ENCODE assay signal across 15 mouse cellular contexts in the genomic region with DNA sequence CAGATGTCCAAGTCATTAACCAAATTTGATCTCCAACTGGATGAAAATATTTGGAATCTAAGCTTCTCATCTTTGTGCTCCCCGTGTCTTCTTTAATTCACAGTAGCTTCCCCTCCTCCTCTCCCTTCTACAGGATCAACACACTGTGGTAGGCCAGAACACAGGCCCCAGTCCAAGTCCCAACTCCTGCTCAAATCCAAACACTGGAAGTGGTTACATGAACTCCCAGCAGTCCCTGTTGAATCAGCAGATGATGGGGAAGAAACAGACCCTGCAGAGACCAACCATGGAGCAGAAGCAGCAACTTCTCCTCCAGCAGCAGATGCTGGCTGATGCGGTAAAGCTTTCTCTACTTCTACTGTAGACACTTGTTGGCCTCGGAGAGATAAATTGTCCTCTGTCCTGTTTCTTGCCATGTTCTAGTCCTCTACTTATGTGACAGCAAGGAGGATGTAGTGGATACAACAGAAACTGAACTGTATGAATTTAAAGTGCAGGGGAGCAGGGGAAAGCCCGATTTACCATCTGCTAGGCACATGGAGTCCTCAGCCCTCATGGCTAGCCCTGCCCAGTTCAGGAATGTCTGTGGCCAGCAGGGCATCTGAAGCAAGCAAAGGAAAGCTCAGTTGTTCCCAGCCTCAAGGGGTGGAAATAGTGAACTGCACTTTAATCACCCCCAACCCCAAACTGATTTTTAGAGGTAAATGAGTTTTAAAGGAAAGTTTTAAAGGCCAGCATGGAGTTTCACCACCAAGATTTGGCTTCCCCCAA. TPM values are rescaled to one million over a fixed set of nuclear protein-coding genes. Genes with fewer than 3 reads are reported as not detected.
A peak's percentile ranks its signal among the peaks of the same experiment; 100 is the strongest.
DNase-seq lines count a peak whose midpoint lies in the region; ATAC-seq and TF ChIP-seq lines count a peak whose summit lies in the region.
"Had no signal": no experiment of that assay in that cellular context is flagged by ENCODE, and none has a peak within 500 bp of the region (broad histone marks: within the 10 kb centered on the region; RNA-seq: fewer than 3 reads in every experiment).

No protein-coding gene starts in this region.

- no peak overlapping the region for H3K4me3 ChIP-seq in neural tube, embryonic 13.5 days
- no peak overlapping the region for H3K4me3 ChIP-seq in embryonic facial prominence, embryonic 15.5 days (replicated peaks)
- H3K4me3 ChIP-seq in stomach, postnatal 0 days (ENCODE audit: low read depth, low read length): no peak overlapping the region
- H3K4me3 ChIP-seq: heart, embryonic 12.5 days; liver, embryonic 13.5 days had no signal

- TF ChIP-seq CTCF in stomach, postnatal 0 days (IDR thresholded peaks at IDR 0.05; ENCODE audit: low read depth): no peak; the same call in 1 of the 2 replicates

- peaks cover 21% of the 10 kb centered on the region for H3K4me1 ChIP-seq in neural tube, embryonic 13.5 days (replicated peaks)
- no peaks in the 10 kb centered on the region for H3K4me1 ChIP-seq in embryonic facial prominence, embryonic 15.5 days
- no peaks in the 10 kb centered on the region for H3K4me1 ChIP-seq in stomach, postnatal 0 days (replicated peaks; ENCODE audit: control insufficient read depth, insufficient read depth)
- H3K4me1 ChIP-seq: liver, embryonic 13.5 days had no signal

- 80% methylated on average over 4 of the region's 4 CpGs for WGBS in neural tube, embryonic 13.5 days
- WGBS in embryonic facial prominence, embryonic 15.5 days: 52% methylated on average over 4 of the region's 4 CpGs
- WGBS in stomach, postnatal 0 days: 41% methylated on average over 4 of the region's 4 CpGs

- peak; percentile 8 to 28 for DNase-seq in heart, adult 9 months (ENCODE audit: low spot score in 2 of 2)
- DNase-seq in heart, postnatal 36 days: no peak
- DNase-seq in neural tube, embryonic 10.5 days (ENCODE audit: extremely low spot score, low spot score): no peak
- no peak for DNase-seq in stomach, postnatal 0 days (ENCODE audit: low spot score)
- DNase-seq in cerebellum, postnatal 10 days: no peak
- DNase-seq in frontal cortex, adult 2 months (ENCODE audit: extremely low spot score in 1 of 2, low spot score in 1 of 2): no peak
- DNase-seq: adrenal gland, adult 8-10 months; cerebellum, adult 18-20 months; kidney, adult 11 months; liver, embryonic 13.5 days; right cerebral cortex, postnatal 14 days had no signal

- intact Hi-C loops in heart, postnatal 36 days (cut with DNase I): loop anchor here (5.0 kb wide), 1 partner anchor 400 kb away; a partner anchor contains a TSS

- peak overlapping the region; percentile 57 for H3K27ac ChIP-seq in neural tube, embryonic 13.5 days (replicated peaks)
- peak overlapping the region; percentile 24; the same call in 1 of the 2 replicates for H3K27ac ChIP-seq in embryonic facial prominence, embryonic 15.5 days (replicated peaks)
- peak overlapping the region; percentile 41 for H3K27ac ChIP-seq in stomach, postnatal 0 days (replicated peaks)
- H3K27ac ChIP-seq: liver, embryonic 13.5 days had no signal

- no peaks in the 10 kb centered on the region for H3K27me3 ChIP-seq in neural tube, embryonic 13.5 days
- no peaks in the 10 kb centered on the region for H3K27me3 ChIP-seq in embryonic facial prominence, embryonic 15.5 days
- no peaks in the 10 kb centered on the region for H3K27me3 ChIP-seq in stomach, postnatal 0 days (ENCODE audit: control insufficient read depth, insufficient read depth, low read length)
- H3K27me3 ChIP-seq: heart, embryonic 12.5 days; liver, embryonic 13.5 days had no signal

- H3K4me2 ChIP-seq in neural tube, embryonic 13.5 days: no peak overlapping the region
- H3K4me2 ChIP-seq in embryonic facial prominence, embryonic 15.5 days (replicated peaks): no peak overlapping the region
- no peak overlapping the region for H3K4me2 ChIP-seq in stomach, postnatal 0 days (replicated peaks; ENCODE audit: low read depth)
- H3K4me2 ChIP-seq: heart, embryonic 12.5 days; liver, embryonic 13.5 days had no signal

- no peak overlapping the region for H3K9ac ChIP-seq in neural tube, embryonic 13.5 days
- H3K9ac ChIP-seq in embryonic facial prominence, embryonic 15.5 days: no peak overlapping the region
- no peak overlapping the region for H3K9ac ChIP-seq in stomach, postnatal 0 days (ENCODE audit: low read length)
- H3K9ac ChIP-seq: heart, embryonic 12.5 days; liver, embryonic 13.5 days had no signal

- ATAC-seq in neural tube, embryonic 13.5 days (ENCODE audit: low read depth): no peak
- ATAC-seq in embryonic facial prominence, embryonic 15.5 days (ENCODE audit: insufficient number of reproducible peaks, low FRiP score, low TSS enrichment, low read depth): peak; percentile 67
- ATAC-seq in stomach, postnatal 0 days (ENCODE audit: low FRiP score, low TSS enrichment): no peak
- ATAC-seq: forebrain, embryonic 14.5 days had no signal

- TF ChIP-seq EP300 in stomach, postnatal 0 days (optimal IDR thresholded peaks at IDR 0.05): no peak

- H3K9me3 ChIP-seq in neural tube, embryonic 13.5 days: no peaks in the 10 kb centered on the region
- no peaks in the 10 kb centered on the region for H3K9me3 ChIP-seq in embryonic facial prominence, embryonic 15.5 days (replicated peaks)
- no peaks in the 10 kb centered on the region for H3K9me3 ChIP-seq in stomach, postnatal 0 days (ENCODE audit: control insufficient read depth, low read length)
- H3K9me3 ChIP-seq: heart, embryonic 12.5 days; liver, embryonic 13.5 days had no signal

- H3K36me3 ChIP-seq in neural tube, embryonic 13.5 days: no peaks in the 10 kb centered on the region
- H3K36me3 ChIP-seq in embryonic facial prominence, embryonic 15.5 days: no peaks in the 10 kb centered on the region
- no peaks in the 10 kb centered on the region for H3K36me3 ChIP-seq in stomach, postnatal 0 days (ENCODE audit: control insufficient read depth, insufficient read depth, low read length)
- H3K36me3 ChIP-seq: liver, embryonic 13.5 days had no signal

RNA-seq across cellular contexts. Expression of a gene that starts 51.0 kb away (rescaled TPM):
- 10 to 100 TPM; 24.7 to 26.3 TPM for total RNA-seq in heart, postnatal 36 days (2021)
- polyA plus RNA-seq in neural tube, embryonic 13.5 days (2015; fragmentation: Nextera tagmentation; extraction: Ambion mirVana): 56.5 and 57.2 TPM in 2 replicates
- polyA plus RNA-seq in embryonic facial prominence, embryonic 15.5 days (2015; fragmentation: Nextera tagmentation; extraction: Ambion mirVana): 69.0 and 75.2 TPM in 2 replicates
- 39.5 TPM in 2 replicates for polyA plus RNA-seq in stomach, postnatal 0 days (2015; fragmentation: Nextera tagmentation; extraction: Ambion mirVana)
- 24.3 and 25.9 TPM in 2 replicates for polyA plus RNA-seq in frontal cortex, adult 2 months (2012; rRNA removed)

Comparison
In these comparisons a context has a peak if more than half of its experiments do, and no peak if none do; other contexts are left out.
1. DNase-seq: peak in heart, adult 9 months (2 of 2); none in heart, postnatal 36 days (0 of 2), neural tube, embryonic 10.5 days (single experiment), stomach, postnatal 0 days (single experiment), cerebellum, postnatal 10 days (0 of 2) and frontal cortex, adult 2 months (0 of 2).
2. Peak in every context shown above with its lines, with median percentiles within 50 percentile points of each other: H3K27ac ChIP-seq.